In genomic region chr11:79965896-79966295, GRCm38 (mm10) we compare ENCODE assay signal across 10 mouse cellular contexts. TPM values are rescaled to one million over a fixed set of nuclear protein-coding genes. Genes with fewer than 3 reads are reported as not detected.
A peak's percentile ranks its signal among the peaks of the same experiment; 100 is the strongest.
DNase-seq lines count a peak whose midpoint lies in the region; ATAC-seq and TF ChIP-seq lines count a peak whose summit lies in the region.
"Had no signal": no experiment of that assay in that cellular context is flagged by ENCODE, and none has a peak within 500 bp of the region (broad histone marks: within the 10 kb centered on the region; RNA-seq: fewer than 3 reads in every experiment).

No protein-coding gene starts in this region.

- H3K4me1 ChIP-seq in hindbrain, postnatal 0 days (ENCODE audit: insufficient read depth, low read length), result no peaks in the 10 kb centered on the region
- H3K4me1 ChIP-seq in hindbrain, embryonic 16.5 days (ENCODE audit: control insufficient read depth, insufficient read depth, low read depth, low read length), result peaks cover 7% of the 10 kb centered on the region
- peaks cover 10% of the 10 kb centered on the region for H3K4me1 ChIP-seq in liver, embryonic 12.5 days

- POLR2A ChIA-PET in Patski (lab: Charles Lee), result no interaction called here

- 34% methylated on average over 8 of the region's 8 CpGs for WGBS in hindbrain, postnatal 0 days
- WGBS in hindbrain, embryonic 16.5 days, result 42% methylated on average over 8 of the region's 8 CpGs
- WGBS in liver, embryonic 12.5 days (ENCODE audit: insufficient replicate concordance), result 66% methylated on average over 8 of the region's 8 CpGs

- CTCF ChIA-PET in Patski (lab: Charles Lee), result no interaction called here

- intact Hi-C loops in left cerebral cortex, postnatal 4 days (cut with DNase I), result no loop called here

- TF ChIP-seq POLR2A in brain, embryonic 14.5 days (IDR thresholded peaks at IDR 0.05; ENCODE audit: borderline replicate concordance, extremely low read depth, insufficient read depth, insufficient read length, poor library complexity, severe bottlenecking), result no peak

- no peak overlapping the region for H3K27ac ChIP-seq in hindbrain, postnatal 0 days
- no peak overlapping the region for H3K27ac ChIP-seq in hindbrain, embryonic 16.5 days (ENCODE audit: low read depth, low read length)
- no peak overlapping the region for H3K27ac ChIP-seq in liver, embryonic 12.5 days
- H3K27ac ChIP-seq: neural tube, embryonic 13.5 days had no signal

- no peak for TF ChIP-seq CTCF in hindbrain, postnatal 0 days (IDR thresholded peaks at IDR 0.05; ENCODE audit: low read depth)
- TF ChIP-seq CTCF in Patski (IDR thresholded peaks at IDR 0.05), result no peak
- no peak for TF ChIP-seq CTCF in brain, embryonic 14.5 days (IDR thresholded peaks at IDR 0.05; ENCODE audit: borderline replicate concordance, extremely low read depth, insufficient read depth, insufficient read length)

- in situ Hi-C loops in Patski (cut with MboI; ENCODE audit: low pct_unique_long_range_greater_than_20kb), result no loop called here

- H3K4me3 ChIP-seq in hindbrain, postnatal 0 days (ENCODE audit: low read length), result no peak overlapping the region
- H3K4me3 ChIP-seq in hindbrain, embryonic 16.5 days (ENCODE audit: low read length), result no peak overlapping the region
- H3K4me3 ChIP-seq in liver, embryonic 12.5 days, result no peak overlapping the region
- H3K4me3 ChIP-seq: erythroblast, embryonic 14.5 days; neural tube, embryonic 13.5 days had no signal

- peak; percentile 12 for DNase-seq in hindbrain, postnatal 0 days (ENCODE audit: low spot score)
- DNase-seq in Patski (ENCODE audit: low read depth, low spot score), result peak; percentile 6
- peak; percentile 91 for DNase-seq in brain, embryonic 14.5 days (ENCODE audit: low read depth)
- peak; percentile 40 for DNase-seq in left cerebral cortex, postnatal 4 days
- DNase-seq in spleen, adult 12 weeks (ENCODE audit: low spot score), result no peak

- H3K9me3 ChIP-seq in hindbrain, postnatal 0 days (ENCODE audit: low read length), result no peaks in the 10 kb centered on the region
- H3K9me3 ChIP-seq in hindbrain, embryonic 16.5 days (ENCODE audit: control insufficient read depth, low read length), result no peaks in the 10 kb centered on the region
- H3K9me3 ChIP-seq in liver, embryonic 12.5 days (replicated peaks), result no peaks in the 10 kb centered on the region
- H3K9me3 ChIP-seq: neural tube, embryonic 13.5 days had no signal

- no peaks in the 10 kb centered on the region for H3K27me3 ChIP-seq in hindbrain, postnatal 0 days (ENCODE audit: insufficient read depth, low read length)
- no peaks in the 10 kb centered on the region for H3K27me3 ChIP-seq in hindbrain, embryonic 16.5 days (replicated peaks; ENCODE audit: control insufficient read depth, insufficient read depth, low read length)
- peaks cover 8% of the 10 kb centered on the region for H3K27me3 ChIP-seq in Patski
- H3K27me3 ChIP-seq in liver, embryonic 12.5 days (replicated peaks), result no peaks in the 10 kb centered on the region; the same call in 1 of the 2 replicates

- no peaks in the 10 kb centered on the region for H3K36me3 ChIP-seq in hindbrain, postnatal 0 days (ENCODE audit: insufficient read depth, low read length)
- H3K36me3 ChIP-seq in hindbrain, embryonic 16.5 days (ENCODE audit: control insufficient read depth, insufficient read depth, low read length), result no peaks in the 10 kb centered on the region
- no peaks in the 10 kb centered on the region for H3K36me3 ChIP-seq in liver, embryonic 12.5 days
- H3K36me3 ChIP-seq: neural tube, embryonic 13.5 days had no signal

- ATAC-seq in hindbrain, postnatal 0 days, result no peak
- ATAC-seq in hindbrain, embryonic 16.5 days, result no peak
- no peak for ATAC-seq in Patski
- no peak for ATAC-seq in granulocyte monocyte progenitor cell, adult 5-6 weeks (replicated peaks; ENCODE audit: poor library complexity, severe bottlenecking)
- no peak for ATAC-seq in liver, embryonic 12.5 days

- H3K4me2 ChIP-seq in hindbrain, postnatal 0 days (ENCODE audit: low read depth, low read length), result no peak overlapping the region
- no peak overlapping the region for H3K4me2 ChIP-seq in hindbrain, embryonic 16.5 days (ENCODE audit: low read length)
- H3K4me2 ChIP-seq in liver, embryonic 12.5 days, result no peak overlapping the region
- H3K4me2 ChIP-seq: neural tube, embryonic 13.5 days had no signal

- H3K9ac ChIP-seq in hindbrain, postnatal 0 days (replicated peaks; ENCODE audit: low read length), result no peak overlapping the region
- H3K9ac ChIP-seq in hindbrain, embryonic 16.5 days (ENCODE audit: low read depth, low read length), result no peak overlapping the region
- H3K9ac ChIP-seq in liver, embryonic 12.5 days, result no peak overlapping the region
- H3K9ac ChIP-seq: neural tube, embryonic 13.5 days had no signal

RNA-seq across cellular contexts. Expression of gene Utp6, which starts 3.7 kb away (rescaled TPM):
- total RNA-seq in hindbrain, postnatal 0 days (2014; rRNA removed), result 16.8 and 17.0 TPM in 2 replicates
- polyA plus RNA-seq in hindbrain, postnatal 0 days (2015; fragmentation: Nextera tagmentation; extraction: Ambion mirVana), result 24.2 and 29.6 TPM in 2 replicates
- polyA plus RNA-seq in hindbrain, embryonic 16.5 days (2015; fragmentation: Nextera tagmentation; extraction: Ambion mirVana), result 37.3 and 39.9 TPM in 2 replicates
- 49.7 TPM for polyA plus RNA-seq in Patski (2021)
- polyA plus RNA-seq in brain, embryonic 14.5 days (2012; rRNA removed), result 22.5 and 27.6 TPM in 2 replicates
- 10 to 100 TPM; 35.0 to 47.8 TPM for total RNA-seq in left cerebral cortex, postnatal 4 days (2021)
- total RNA-seq in granulocyte monocyte progenitor cell, adult 5-6 weeks (2014; fragmentation: Nextera tagmentation), result 45.4 and 52.5 TPM in 2 replicates
- 102 and 105 TPM in 2 replicates for total RNA-seq in granulocyte monocyte progenitor cell, adult 5-6 weeks (2017)
- 45.4 and 45.5 TPM in 2 replicates for polyA plus RNA-seq in liver, embryonic 12.5 days (2016; fragmentation: Nextera tagmentation; extraction: Ambion mirVana)

RNA-seq across cellular contexts. Expression of gene Suz12, which starts 27.0 kb away (rescaled TPM):
- total RNA-seq in hindbrain, postnatal 0 days (2014; rRNA removed), result 15.0 and 19.5 TPM in 2 replicates
- polyA plus RNA-seq in hindbrain, postnatal 0 days (2015; fragmentation: Nextera tagmentation; extraction: Ambion mirVana), result 10.8 and 11.8 TPM in 2 replicates
- 9.3 and 9.9 TPM in 2 replicates for polyA plus RNA-seq in hindbrain, embryonic 16.5 days (2015; fragmentation: Nextera tagmentation; extraction: Ambion mirVana)
- polyA plus RNA-seq in Patski (2021), result 53.9 TPM
- polyA plus RNA-seq in brain, embryonic 14.5 days (2012; rRNA removed), result 33.2 and 33.7 TPM in 2 replicates
- 10 to 100 TPM; 46.8 to 46.9 TPM for total RNA-seq in left cerebral cortex, postnatal 4 days (2021)
- 79.4 and 102 TPM in 2 replicates for total RNA-seq in granulocyte monocyte progenitor cell, adult 5-6 weeks (2014; fragmentation: Nextera tagmentation)
- 81.6 and 97.8 TPM in 2 replicates for total RNA-seq in granulocyte monocyte progenitor cell, adult 5-6 weeks (2017)
- 25.1 and 28.0 TPM in 2 replicates for polyA plus RNA-seq in liver, embryonic 12.5 days (2016; fragmentation: Nextera tagmentation; extraction: Ambion mirVana)
